ENCODE assay signal across 8 mouse cellular contexts in genomic region chr7:100495042-100495441, GRCm38 (mm10). TPM values are rescaled to one million over a fixed set of nuclear protein-coding genes. Genes with fewer than 3 reads are reported as not detected.
DNase-seq lines count a peak whose midpoint lies in the region; ATAC-seq and TF ChIP-seq lines count a peak whose summit lies in the region.

No protein-coding gene starts in this region.

- H3K4me2 ChIP-seq in forebrain, embryonic 11.5 days (ENCODE audit: low read depth, low read length, severe bottlenecking): peak overlapping the region; percentile 24; the same call in 1 of the 2 replicates
- peak overlapping the region; percentile 81 for H3K4me2 ChIP-seq in intestine, postnatal 0 days (replicated peaks; ENCODE audit: low read depth)
- peak overlapping the region; percentile 70 for H3K4me2 ChIP-seq in neural tube, embryonic 13.5 days

- peak overlapping the region; percentile 63 for H3K9ac ChIP-seq in liver, adult 2 months (ENCODE audit: low read depth, low read length)
- peak overlapping the region; percentile 4; the same call in 1 of the 2 replicates for H3K9ac ChIP-seq in forebrain, embryonic 11.5 days (ENCODE audit: low read length)
- H3K9ac ChIP-seq in intestine, postnatal 0 days (ENCODE audit: low read depth, low read length): no peak overlapping the region
- 0 out of 2 replicates have a peak overlapping the region, but pooled peaks have one; percentile 31 for H3K9ac ChIP-seq in neural tube, embryonic 13.5 days

- no peaks in the 10 kb centered on the region for H3K79me2 ChIP-seq in liver, adult 2 months (ENCODE audit: control insufficient read depth, insufficient read depth, low read length)

- no peak for TF ChIP-seq CTCF in liver, adult 2 months (IDR thresholded peaks at IDR 0.05; ENCODE audit: low read depth, low read length)
- no peak for TF ChIP-seq CTCF in intestine, postnatal 0 days (IDR thresholded peaks at IDR 0.05; ENCODE audit: low read depth)

- H3K27me3 ChIP-seq in liver, adult 2 months (ENCODE audit: control insufficient read depth, insufficient read depth, low read length): no peaks in the 10 kb centered on the region
- no peaks in the 10 kb centered on the region for H3K27me3 ChIP-seq in forebrain, embryonic 11.5 days (ENCODE audit: control insufficient read depth, insufficient read depth, low read length)
- no peaks in the 10 kb centered on the region for H3K27me3 ChIP-seq in intestine, postnatal 0 days (replicated peaks; ENCODE audit: control insufficient read depth, insufficient read depth, low read length)
- H3K27me3 ChIP-seq in neural tube, embryonic 13.5 days: peaks cover 13% of the 10 kb centered on the region

- peak overlapping the region; percentile 54 for H3K4me3 ChIP-seq in liver, adult 2 months (ENCODE audit: insufficient read depth, low read depth, low read length)
- 0 out of 2 replicates have a peak overlapping the region, but pooled peaks have one; percentile 5 for H3K4me3 ChIP-seq in forebrain, embryonic 11.5 days (ENCODE audit: low read depth, low read length)
- peak overlapping the region; percentile 67 for H3K4me3 ChIP-seq in intestine, postnatal 0 days (ENCODE audit: low read depth, low read length)
- H3K4me3 ChIP-seq in neural tube, embryonic 13.5 days: no peak overlapping the region

- intact Hi-C loops in gastrocnemius, postnatal 36 days (cut with DNase I): loop anchor here (5.0 kb wide), 1 partner anchor 68 kb away; no protein-coding TSS in a partner anchor

- peaks cover 11% of the 10 kb centered on the region for H3K4me1 ChIP-seq in liver, adult 2 months (ENCODE audit: control insufficient read depth, insufficient read depth, low read length)
- H3K4me1 ChIP-seq in forebrain, embryonic 11.5 days (replicated peaks; ENCODE audit: control insufficient read depth, insufficient read depth, low read length): peaks cover 14% of the 10 kb centered on the region; the same call in 1 of the 2 replicates
- H3K4me1 ChIP-seq in intestine, postnatal 0 days (replicated peaks; ENCODE audit: control insufficient read depth, insufficient read depth, low read length): no peaks in the 10 kb centered on the region
- H3K4me1 ChIP-seq in neural tube, embryonic 13.5 days (replicated peaks): peaks cover 44% of the 10 kb centered on the region

- WGBS in liver, adult 2 months: 19% methylated on average over 8 of the region's 8 CpGs
- WGBS in forebrain, embryonic 11.5 days: 42% methylated on average over 8 of the region's 8 CpGs
- WGBS in intestine, postnatal 0 days: 26% methylated on average over 8 of the region's 8 CpGs
- WGBS in neural tube, embryonic 13.5 days: 61% methylated on average over 8 of the region's 8 CpGs

- peak; percentile 71 for DNase-seq in liver, adult 2 months (ENCODE audit: extremely low read depth, low read depth, low spot score)
- no peak for DNase-seq in liver
- no peak for DNase-seq in forebrain, embryonic 11.5 days (ENCODE audit: low spot score)
- DNase-seq in adrenal gland, postnatal 10 days: no peak
- no peak for DNase-seq in gastrocnemius, postnatal 36 days
- DNase-seq in adrenal gland, adult 2 months: no peak

- peak overlapping the region; percentile 68 for H3K27ac ChIP-seq in liver, adult 2 months (replicated peaks; ENCODE audit: insufficient read depth, low read depth, low read length)
- H3K27ac ChIP-seq in forebrain, embryonic 11.5 days (ENCODE audit: low read depth, low read length): peak overlapping the region; percentile 51; the same call in 1 of the 2 replicates
- peak overlapping the region; percentile 77 for H3K27ac ChIP-seq in intestine, postnatal 0 days (ENCODE audit: low read depth, low read length)
- H3K27ac ChIP-seq in neural tube, embryonic 13.5 days (replicated peaks): peak overlapping the region; percentile 83

- H3K36me3 ChIP-seq in liver, adult 2 months (ENCODE audit: control insufficient read depth, insufficient read depth, low read length): no peaks in the 10 kb centered on the region
- no peaks in the 10 kb centered on the region; the same call in 1 of the 2 replicates for H3K36me3 ChIP-seq in forebrain, embryonic 11.5 days (ENCODE audit: control insufficient read depth, insufficient read depth, low read length)
- peaks cover 37% of the 10 kb centered on the region for H3K36me3 ChIP-seq in intestine, postnatal 0 days (ENCODE audit: control insufficient read depth, insufficient read depth)
- H3K36me3 ChIP-seq in neural tube, embryonic 13.5 days: 0 out of 2 replicates have a peak, but pooled peaks cover 6% of the 10 kb centered on the region

- no peaks in the 10 kb centered on the region for H3K9me3 ChIP-seq in forebrain, embryonic 11.5 days (ENCODE audit: control insufficient read depth, low read length)
- H3K9me3 ChIP-seq in intestine, postnatal 0 days (ENCODE audit: control insufficient read depth): no peaks in the 10 kb centered on the region
- H3K9me3 ChIP-seq in neural tube, embryonic 13.5 days: no peaks in the 10 kb centered on the region

- ATAC-seq in forebrain, embryonic 11.5 days (replicated peaks; ENCODE audit: low FRiP score): no peak
- no peak for ATAC-seq in intestine, postnatal 0 days
- no peak for ATAC-seq in neural tube, embryonic 13.5 days (ENCODE audit: low read depth)

- TF ChIP-seq POLR2A in liver, adult 2 months (IDR thresholded peaks at IDR 0.05; ENCODE audit: extremely low read depth, insufficient read depth, low read length): no peak

RNA-seq across cellular contexts. Expression of gene Ucp2, which starts 1.9 kb away (rescaled TPM):
- 12.2 and 17.5 TPM in 2 replicates for total RNA-seq in liver, adult 2 months (2014; rRNA removed)
- 27.9 and 45.2 TPM in 2 replicates for polyA plus RNA-seq in liver, adult 2 months (2012; rRNA removed)
- polyA plus RNA-seq in forebrain, embryonic 11.5 days (2014; fragmentation: Nextera tagmentation; extraction: Ambion mirVana): 79.7 and 90.4 TPM in 2 replicates
- polyA plus RNA-seq in intestine, postnatal 0 days (2015; fragmentation: Nextera tagmentation; extraction: Ambion mirVana): 266 and 281 TPM in 2 replicates
- polyA plus RNA-seq in neural tube, embryonic 13.5 days (2015; fragmentation: Nextera tagmentation; extraction: Ambion mirVana): 71.0 and 76.4 TPM in 2 replicates
- total RNA-seq in adrenal gland, postnatal 10 days (2021): 100 to 1,000 TPM; 482 to 541 TPM
- 10 to 100 TPM; 29.8 to 36.9 TPM for total RNA-seq in gastrocnemius, postnatal 36 days (2021)
- total RNA-seq in adrenal gland, adult 2 months (2021): 100 to 1,000 TPM; 187 to 254 TPM
- polyA plus RNA-seq in adrenal gland, adult 2 months (2012; rRNA removed): 315 and 432 TPM in 2 replicates

RNA-seq across cellular contexts. Expression of gene Dnajb13, which starts 19.7 kb away (rescaled TPM):
- total RNA-seq in liver, adult 2 months (2014; rRNA removed): 0.27 and 0.55 TPM in 2 replicates
- polyA plus RNA-seq in liver, adult 2 months (2012; rRNA removed): 0.29 and 0.30 TPM in 2 replicates
- polyA plus RNA-seq in forebrain, embryonic 11.5 days (2014; fragmentation: Nextera tagmentation; extraction: Ambion mirVana): 0.49 and 0.84 TPM in 2 replicates
- 0.09 and 0.17 TPM in 2 replicates for polyA plus RNA-seq in intestine, postnatal 0 days (2015; fragmentation: Nextera tagmentation; extraction: Ambion mirVana)
- polyA plus RNA-seq in neural tube, embryonic 13.5 days (2015; fragmentation: Nextera tagmentation; extraction: Ambion mirVana): 2.5 and 2.6 TPM in 2 replicates
- total RNA-seq in adrenal gland, postnatal 10 days (2021): under 1 TPM in 1 of 2 experiments, not detected in 1; 0.30 TPM
- not detected for total RNA-seq in gastrocnemius, postnatal 36 days (2021)
- under 1 TPM; 0.17 to 0.24 TPM for total RNA-seq in adrenal gland, adult 2 months (2021)
- 0.20 TPM in 1 of 2 replicates, not detected in the other for polyA plus RNA-seq in adrenal gland, adult 2 months (2012; rRNA removed)

RNA-seq across cellular contexts. Expression of gene Ucp3, which starts 22.3 kb away (rescaled TPM):
- total RNA-seq in liver, adult 2 months (2014; rRNA removed): not detected in 2 replicates
- polyA plus RNA-seq in liver, adult 2 months (2012; rRNA removed): not detected in 2 replicates
- polyA plus RNA-seq in forebrain, embryonic 11.5 days (2014; fragmentation: Nextera tagmentation; extraction: Ambion mirVana): not detected in 2 replicates
- not detected in 2 replicates for polyA plus RNA-seq in intestine, postnatal 0 days (2015; fragmentation: Nextera tagmentation; extraction: Ambion mirVana)
- polyA plus RNA-seq in neural tube, embryonic 13.5 days (2015; fragmentation: Nextera tagmentation; extraction: Ambion mirVana): not detected in 2 replicates
- 10 to 100 TPM; 34.9 to 45.2 TPM for total RNA-seq in adrenal gland, postnatal 10 days (2021)
- total RNA-seq in gastrocnemius, postnatal 36 days (2021): 100 to 1,000 TPM; 173 to 239 TPM
- 10 to 100 TPM; 22.7 to 58.7 TPM for total RNA-seq in adrenal gland, adult 2 months (2021)
- polyA plus RNA-seq in adrenal gland, adult 2 months (2012; rRNA removed): 17.0 and 35.6 TPM in 2 replicates

RNA-seq across cellular contexts. Expression of gene Coa4, which starts 41.8 kb away (rescaled TPM):
- 4.3 and 10.7 TPM in 2 replicates for total RNA-seq in liver, adult 2 months (2014; rRNA removed)
- 8.9 and 11.6 TPM in 2 replicates for polyA plus RNA-seq in liver, adult 2 months (2012; rRNA removed)
- polyA plus RNA-seq in forebrain, embryonic 11.5 days (2014; fragmentation: Nextera tagmentation; extraction: Ambion mirVana): 18.2 and 18.6 TPM in 2 replicates
- 52.4 and 54.1 TPM in 2 replicates for polyA plus RNA-seq in intestine, postnatal 0 days (2015; fragmentation: Nextera tagmentation; extraction: Ambion mirVana)
- polyA plus RNA-seq in neural tube, embryonic 13.5 days (2015; fragmentation: Nextera tagmentation; extraction: Ambion mirVana): 17.7 and 18.4 TPM in 2 replicates
- total RNA-seq in adrenal gland, postnatal 10 days (2021): 10 to 100 TPM; 10.7 to 11.6 TPM
- total RNA-seq in gastrocnemius, postnatal 36 days (2021): 10 to 100 TPM in 1 of 2 experiments, 1 to 10 TPM in 1; 9.1 to 10.4 TPM
- 10 to 100 TPM in 1 of 2 experiments, 1 to 10 TPM in 1; 9.3 to 10.5 TPM for total RNA-seq in adrenal gland, adult 2 months (2021)
- polyA plus RNA-seq in adrenal gland, adult 2 months (2012; rRNA removed): 4.4 and 5.2 TPM in 2 replicates

Comparison
In these comparisons a context has a peak if more than half of its experiments do, and no peak if none do; other contexts are left out.
1. H3K4me2 ChIP-seq: peak in every context shown above with its lines; median percentile 81 in intestine, postnatal 0 days; 70 in neural tube, embryonic 13.5 days; 24 in forebrain, embryonic 11.5 days.
2. RNA of gene Ucp3, which starts 22.3 kb away (polyA plus RNA-seq): 17.0 to 35.6 TPM in adrenal gland, adult 2 months; not detected in forebrain, embryonic 11.5 days, not detected in liver, adult 2 months, not detected in intestine, postnatal 0 days and not detected in neural tube, embryonic 13.5 days; every median in the first group is over 10 times any median in the second.
3. Peak in every context shown above with its lines, with median percentiles within 50 percentile points of each other: H3K27ac ChIP-seq.